Mouse (Mus musculus) myocyte (in vitro differentiated cells): ENCODE data around the gene Cyp11a1. TPM values are rescaled to one million over a fixed set of nuclear protein-coding genes. Genes with fewer than 3 reads are reported as not detected.

Experiments used
- H3K27me3 ChIP-seq: one replicate; pipeline ENCODE4 v1.6.1; 2011; ENCODE audit not compliant: control insufficient read depth, insufficient read depth, insufficient read length
- H3K36me3 ChIP-seq: one replicate; pipeline ENCODE4 v1.6.1; 2011; ENCODE audit not compliant: control insufficient read depth, insufficient read depth
- H3K4me2 ChIP-seq: one replicate; pipeline ENCODE4 v1.6.1; 2011; ENCODE audit warnings: low read depth, control low read depth
- H3K4me3 ChIP-seq: one replicate; pipeline ENCODE4 v1.5.1; 2011; ENCODE audit warnings: mild to moderate bottlenecking, control low read depth, moderate library complexity
- H3K79me2 ChIP-seq: one replicate; pipeline ENCODE4 v1.6.1; 2011; ENCODE audit not compliant: control insufficient read depth, insufficient read depth
- H3ac ChIP-seq: one replicate; pipeline ENCODE4 v1.6.1; 2011; ENCODE audit not compliant: control insufficient read depth, insufficient read length
- CEBPB ChIP-seq: IDR thresholded peaks from 2 replicates; pipeline ENCODE4 v1.6.1; 2011; ENCODE audit warnings: mild to moderate bottlenecking, moderate library complexity; ENCODE audit not compliant: poor library complexity, insufficient read depth, severe bottlenecking
- E2F4 ChIP-seq: IDR thresholded peaks from one replicate; pipeline ENCODE4 v1.6.1; 2011; ENCODE audit warnings: mild to moderate bottlenecking, control low read depth, moderate library complexity; ENCODE audit not compliant: insufficient read depth
- MAX ChIP-seq: IDR thresholded peaks from one replicate; pipeline ENCODE4 v1.6.1; 2011; ENCODE audit warnings: low read depth, mild to moderate bottlenecking, control low read depth
- MYOD1 ChIP-seq, 3 experiments: IDR thresholded peaks; one replicate each; pipeline ENCODE4 v1.6.1; 2011; ENCODE audit warnings: control low read depth in 2 of 3, low read depth in 2 of 3, mild to moderate bottlenecking in 2 of 3, moderate library complexity in 1 of 3; ENCODE audit not compliant: insufficient read length in 2 of 3, control insufficient read depth in 1 of 3
- MYOG ChIP-seq, 3 experiments: IDR thresholded peaks; one replicate each; pipeline ENCODE4 v1.6.1; 2011; ENCODE audit warnings: control low read depth in 2 of 3, low read depth in 2 of 3, mild to moderate bottlenecking in 2 of 3; ENCODE audit not compliant: insufficient read length in 2 of 3, control insufficient read depth in 1 of 3, insufficient read depth in 1 of 3
- POLR2A ChIP-seq: IDR thresholded peaks from one replicate; pipeline ENCODE4 v1.6.1; 2011; ENCODE audit warnings: low read depth, mild to moderate bottlenecking, control low read depth, moderate library complexity; ENCODE audit not compliant: insufficient read length
- POLR2AphosphoS2 ChIP-seq: IDR thresholded peaks from one replicate; pipeline ENCODE4 v1.6.1; 2011; ENCODE audit warnings: low read depth, control low read depth; ENCODE audit not compliant: insufficient read length
- REST ChIP-seq: IDR thresholded peaks from one replicate; pipeline ENCODE4 v1.6.1; 2011; ENCODE audit warnings: mild to moderate bottlenecking, control low read depth, moderate library complexity; ENCODE audit not compliant: insufficient read depth, insufficient read length
- SRF ChIP-seq: IDR thresholded peaks from one replicate; pipeline ENCODE4 v1.6.1; 2011; ENCODE audit warnings: low read depth; ENCODE audit not compliant: control insufficient read depth, insufficient read length
- TCF12 ChIP-seq: IDR thresholded peaks from one replicate; pipeline ENCODE4 v1.6.1; 2011; ENCODE audit warnings: mild to moderate bottlenecking, control low read depth; ENCODE audit not compliant: poor library complexity, insufficient read depth, severe bottlenecking
- TCF3 ChIP-seq: IDR thresholded peaks from one replicate; pipeline ENCODE4 v1.6.1; 2011; ENCODE audit warnings: low read depth, control low read depth; ENCODE audit not compliant: insufficient read length
- USF1 ChIP-seq: IDR thresholded peaks from one replicate; pipeline ENCODE4 v1.6.1; 2011; ENCODE audit warnings: low read depth, mild to moderate bottlenecking, control low read depth, moderate library complexity
- polyA plus RNA-seq: library from polyadenylated mRNA; unstranded; fragments of >200 nt; fragmentation: generic; extraction: Trizol; gene quantifications from one replicate; pipeline ENCODE4 v1.2.1, GENCODE M21; 2012; ENCODE audit warnings: missing spikeins

The Cyp11a1 gene
- polyA plus RNA-seq, 1 experiment, result 0.11 TPM

- H3K27me3 ChIP-seq, result no peaks in the 10 kb centered on the region
- H3K4me3 ChIP-seq, result no peak overlapping the region
- TF ChIP-seq MYOD1 (IDR thresholded peaks at IDR 0.05; ENCODE audit: control insufficient read depth in 1 of 3, insufficient read length in 2 of 3, low read depth in 2 of 3) (no peak), POLR2AphosphoS2 (no peak), MAX (no peak), TCF12 (no peak), REST (no peak), USF1 (no peak), MYOG (IDR thresholded peaks at IDR 0.05; ENCODE audit: control insufficient read depth in 1 of 3, insufficient read depth in 1 of 3, insufficient read length in 2 of 3, low read depth in 2 of 3) (no peak), E2F4 (no peak), SRF (no peak), POLR2A (no peak), TCF3 (no peak), CEBPB (no peak)
- H3ac ChIP-seq, result no peak overlapping the region
- H3K79me2 ChIP-seq, result no peaks in the 10 kb centered on the region
- H3K4me2 ChIP-seq, result no peak overlapping the region
- H3K36me3 ChIP-seq, result peaks cover 10% of the 10 kb centered on the region
Measured at GRCm38 (mm10) chr9:57964528-57965250, 41.5 kb upstream of the Cyp11a1 start.

- no peak overlapping the region for H3K4me3 ChIP-seq
- peaks cover 6% of the 10 kb centered on the region for H3K36me3 ChIP-seq
- no peak overlapping the region for H3ac ChIP-seq
- H3K4me2 ChIP-seq, result no peak overlapping the region
- H3K27me3 ChIP-seq, result no peaks in the 10 kb centered on the region
- no peak for TF ChIP-seq TCF3
- no peaks in the 10 kb centered on the region for H3K79me2 ChIP-seq
Measured at GRCm38 (mm10) chr9:57965281-57966185, 40.7 kb upstream of the Cyp11a1 start.

GRCm38 (mm10) chr9:57967237-57967960, 38.8 kb upstream of the Cyp11a1 start:
- Histone ChIP-seq H3K79me2 (no peaks in the 10 kb centered on the region), H3ac (no peak overlapping the region), H3K4me2 (no peak overlapping the region), H3K4me3 (no peak overlapping the region), H3K27me3 (no peaks in the 10 kb centered on the region), H3K36me3 (no peaks in the 10 kb centered on the region)
- TF ChIP-seq CEBPB (no peak), MYOD1 (IDR thresholded peaks at IDR 0.05; ENCODE audit: control insufficient read depth in 1 of 3, insufficient read length in 2 of 3, low read depth in 2 of 3) (no peak), TCF12 (no peak), MAX (no peak), MYOG (IDR thresholded peaks at IDR 0.05; ENCODE audit: control insufficient read depth in 1 of 3, insufficient read depth in 1 of 3, insufficient read length in 2 of 3, low read depth in 2 of 3) (no peak), REST (no peak), POLR2A (no peak)

DNA sequence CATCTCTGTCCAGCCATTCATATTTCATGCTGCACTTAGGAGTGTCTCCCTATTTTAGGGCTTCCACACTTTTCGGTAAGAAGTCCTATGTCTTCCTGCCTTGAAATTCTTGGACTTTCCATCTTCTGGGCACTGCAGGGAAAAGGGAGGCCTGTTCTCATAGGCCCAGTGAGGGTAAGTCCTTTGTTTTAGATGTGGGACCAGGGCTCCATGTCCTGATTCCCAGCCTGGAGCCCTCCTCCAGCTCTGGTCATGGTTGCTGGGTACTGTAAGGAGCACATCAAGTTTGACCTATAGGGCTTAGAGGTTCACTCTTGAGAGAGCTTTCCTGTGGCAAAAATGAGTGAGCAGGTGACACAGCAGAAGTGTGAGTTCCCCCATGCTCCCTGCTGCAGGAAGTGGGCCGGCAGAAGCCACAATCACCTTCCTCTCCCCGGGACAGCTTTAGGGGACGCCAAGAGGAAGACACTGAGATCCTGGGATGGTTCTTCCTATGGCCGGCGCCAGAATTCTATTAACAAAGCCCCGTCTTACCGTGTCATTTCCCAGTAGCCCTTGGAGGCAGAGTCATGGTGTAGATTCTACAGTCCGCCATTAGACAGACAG, 37.9 kb upstream of the Cyp11a1 start:
- Histone ChIP-seq H3ac (no peak overlapping the region), H3K27me3 (no peaks in the 10 kb centered on the region), H3K79me2 (no peaks in the 10 kb centered on the region), H3K36me3 (no peaks in the 10 kb centered on the region), H3K4me2 (no peak overlapping the region), H3K4me3 (no peak overlapping the region)
- TF ChIP-seq MAX (no peak), USF1 (no peak), MYOG (IDR thresholded peaks at IDR 0.05; ENCODE audit: control insufficient read depth in 1 of 3, insufficient read depth in 1 of 3, insufficient read length in 2 of 3, low read depth in 2 of 3) (no peak), POLR2A (no peak), CEBPB (no peak), TCF12 (no peak), E2F4 (no peak), TCF3 (no peak), MYOD1 (IDR thresholded peaks at IDR 0.05; ENCODE audit: control insufficient read depth in 1 of 3, insufficient read length in 2 of 3, low read depth in 2 of 3) (no peak), SRF (no peak), REST (no peak), POLR2AphosphoS2 (no peak)
